Mouse (Mus musculus): ENCODE results near the gene Vmn1r103.
"Not testable (repeated sequence)": the region's sequence is repeated elsewhere in the genome, so short reads cannot be mapped to it uniquely, and the experiment has no call there.

Gene Vmn1r103

DNA sequence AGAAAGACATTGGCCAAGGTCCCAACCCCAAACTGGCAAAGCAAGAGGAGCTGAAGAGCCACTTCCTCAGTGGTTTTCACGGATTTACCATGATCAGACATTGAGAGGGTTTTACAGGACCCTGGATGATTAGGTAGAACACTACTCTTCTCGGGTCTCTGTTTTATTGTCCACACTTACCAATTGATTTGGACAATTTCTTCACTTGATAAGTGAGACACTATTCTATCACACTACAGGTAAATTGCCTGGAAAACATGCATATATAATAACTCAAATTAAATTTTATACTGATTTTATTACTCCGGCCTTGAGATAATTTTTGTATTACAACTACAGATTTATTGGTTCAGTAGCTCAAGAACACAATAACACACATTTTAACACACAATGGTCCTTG, at the start of gene Vmn1r103:
TSS of gene Vmn1r103 (minus strand) at position 101 of the 400 bp plus-strand sequence.
- DNase-seq (ENCODE audit: low spot score in 2 of 2) = not testable (repeated sequence)

DNA sequence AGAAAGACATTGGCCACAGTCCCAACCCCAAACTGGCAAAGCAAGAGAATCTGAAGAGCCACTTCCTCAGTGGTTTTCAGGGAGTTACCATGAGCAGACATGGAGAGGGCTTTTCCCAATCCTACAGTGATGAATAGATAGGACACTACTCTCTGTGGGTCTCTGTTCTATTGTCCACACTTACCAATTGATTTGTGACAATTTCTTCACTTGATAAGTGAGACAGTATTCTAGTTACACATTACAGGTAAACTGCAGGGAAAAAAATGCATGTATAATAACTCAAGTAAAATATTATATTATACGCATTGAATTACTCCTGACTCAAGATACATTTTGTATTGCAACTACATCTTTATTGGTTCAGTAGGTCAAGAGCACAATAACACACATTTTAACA, 35.3 kb upstream of the Vmn1r103 start, which contains the start of gene Gm5726:
TSS of gene Gm5726 (minus strand) at position 101 of the 400 bp plus-strand sequence.
- DNase-seq (ENCODE audit: low spot score in 2 of 2) = not testable (repeated sequence)

DNA sequence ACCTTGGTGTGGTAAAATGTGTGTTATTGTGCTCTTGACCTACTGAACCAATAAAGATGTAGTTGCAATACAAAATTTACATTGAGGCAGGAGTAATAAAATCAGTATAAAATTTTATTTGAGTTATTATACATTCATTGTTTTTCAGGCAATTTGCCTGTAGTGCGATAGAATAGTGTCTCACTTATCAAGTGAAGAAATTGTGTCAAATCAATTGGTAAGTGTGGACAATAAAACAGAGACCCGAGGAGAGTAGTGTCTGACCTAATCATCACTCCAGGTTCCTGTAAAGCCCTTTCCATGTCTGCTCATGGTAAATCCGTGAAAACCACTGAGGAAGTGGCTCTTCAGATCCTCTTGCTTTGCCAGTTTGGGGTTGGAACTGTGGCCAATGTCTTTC, 23.2 kb upstream of the Vmn1r103 start, which contains the start of gene Vmn1r104:
TSS of gene Vmn1r104 (plus strand) at position 301 of the 400 bp plus-strand sequence.
- not testable (repeated sequence) for DNase-seq (ENCODE audit: low spot score in 2 of 2)

DNA sequence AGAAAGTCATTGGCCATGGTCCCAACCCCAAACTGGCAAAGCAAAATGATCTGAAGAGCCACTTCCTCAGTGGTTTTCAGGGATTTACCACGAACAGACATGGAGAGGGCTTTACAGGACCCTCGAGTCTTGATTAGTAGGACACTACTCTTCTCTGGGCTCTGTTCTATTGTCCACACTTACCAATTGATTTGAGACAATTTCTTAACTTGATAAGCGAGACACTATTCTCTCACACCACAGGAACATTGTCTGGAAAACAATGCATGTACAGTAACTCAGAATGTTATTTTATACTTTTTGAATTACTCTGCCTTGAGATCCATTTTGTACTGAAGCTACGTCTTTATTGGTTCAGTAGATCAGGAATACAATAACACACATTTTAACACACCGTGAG, 35.5 kb downstream of the Vmn1r103 start, which contains the start of gene Gm10670:
TSS of gene Gm10670 (minus strand) at position 101 of the 400 bp plus-strand sequence.
- not testable (repeated sequence) for DNase-seq (ENCODE audit: low spot score in 2 of 2)
